Mouse (Mus musculus): ENCODE results near the gene Chst14. TPM values are rescaled to one million over a fixed set of nuclear protein-coding genes. Genes with fewer than 3 reads are reported as not detected.

Chst14 gene
- total and polyA plus RNA-seq, 3 experiments = 4.7 to 8.4 (median 5.1) TPM

DNA sequence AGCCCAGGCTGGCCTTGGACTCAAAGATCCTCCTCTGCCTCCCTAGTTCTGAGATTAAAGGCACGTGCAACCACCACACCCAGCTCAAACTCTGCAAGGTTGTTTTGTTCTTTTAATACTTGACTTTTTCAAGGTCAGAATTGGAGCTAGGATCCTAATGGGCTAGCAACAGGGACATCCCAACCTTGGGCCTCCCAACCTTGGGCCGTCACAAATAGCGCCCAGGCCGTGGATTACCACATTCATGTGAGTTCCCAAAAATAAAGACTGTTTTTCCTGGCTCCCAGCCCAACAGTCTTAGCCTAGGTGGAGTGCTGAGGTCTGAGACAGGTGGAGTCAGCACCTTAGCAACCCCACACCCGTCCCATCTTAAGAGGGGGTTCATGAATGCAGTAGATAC is 44.3 kb upstream of the Chst14 start:
- no peak overlapping the region for H3K4me3 ChIP-seq (replicated peaks in 1 of 3; ENCODE audit: low read depth in 2 of 3, low read length in 2 of 3, poor library complexity in 1 of 3)

DNA sequence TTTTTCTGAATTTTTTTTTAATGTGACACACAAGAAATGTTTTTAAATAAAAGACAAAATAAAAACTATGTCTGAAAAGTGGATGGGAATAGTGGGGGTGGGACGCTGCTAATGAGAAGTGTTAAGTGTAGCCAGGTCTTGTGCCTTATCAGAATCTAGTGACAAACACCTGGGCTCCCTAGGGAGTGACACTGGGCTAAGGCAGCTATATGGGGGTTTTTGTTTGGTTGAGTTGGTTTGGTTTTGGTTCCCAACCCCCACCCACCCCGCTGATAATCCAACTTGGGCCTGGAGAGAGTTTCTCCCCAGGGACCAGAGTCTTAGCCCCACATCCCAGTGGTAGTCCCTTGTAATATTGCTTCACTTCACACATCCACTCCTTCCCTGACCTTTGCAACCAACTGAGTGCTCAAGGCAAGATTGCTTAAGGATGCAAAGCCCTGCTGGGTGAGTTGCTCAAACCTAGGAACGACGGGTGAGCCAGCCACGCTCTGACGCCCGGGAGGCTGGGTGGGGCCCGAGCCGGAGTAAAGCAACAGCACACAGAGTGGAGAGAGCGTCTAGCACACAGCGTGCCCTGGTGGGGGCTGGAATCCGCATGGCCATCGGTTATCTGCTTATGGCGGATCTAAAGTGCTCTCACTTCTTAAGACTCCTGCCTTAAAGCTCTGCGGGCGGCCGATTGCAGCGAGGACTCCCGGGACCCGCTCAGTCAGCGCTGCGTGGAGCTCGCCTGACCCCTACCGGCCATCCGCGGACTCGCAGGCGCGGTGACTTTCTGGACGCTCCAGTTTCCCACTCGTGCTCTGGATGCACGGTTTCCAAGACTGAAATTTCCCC is 43.2 kb upstream of the Chst14 start:
- Histone ChIP-seq H3K79me2 (replicated peaks; ENCODE audit: control insufficient read depth, extremely low read depth, insufficient read depth, poor library complexity, severe bottlenecking) (no peaks in the 10 kb centered on the region), H3K4me3 (replicated peaks in 1 of 3; ENCODE audit: low read depth in 2 of 3, low read length in 2 of 3, poor library complexity in 1 of 3) (peak overlapping the region; percentile 12 to 61 (median 36)), H3K9ac (ENCODE audit: insufficient read depth, low read depth) (peak overlapping the region; percentile 54), H3K9me3 (replicated peaks; ENCODE audit: low read length) (no peaks in the 10 kb centered on the region), H3K27ac (ENCODE audit: insufficient read depth, low read depth) (peak overlapping the region; percentile 59), H3K36me3 (replicated peaks in 1 of 2; ENCODE audit: control insufficient read depth in 1 of 2, insufficient read depth in 1 of 2, low read length in 1 of 2) (peaks cover 2 to 31% of the 10 kb centered on the region in 2 experiments), H3K4me2 (ENCODE audit: insufficient read depth, low read depth, poor library complexity, severe bottlenecking) (peak overlapping the region; percentile 96), H3K27me3 (replicated peaks) (no peaks in the 10 kb centered on the region), H3K4me1 (ENCODE audit: control insufficient read depth in 1 of 2, insufficient read depth in 2 of 2) (peaks cover 16 to 59% of the 10 kb centered on the region in 2 experiments)
- in situ Hi-C loops (cut with MboI; ENCODE audit: low pct_ligation_motif_present, low pct_unique_long_range_greater_than_20kb, low sequenced_read_pairs) = loop anchor here (5.0 to 25.0 kb wide), 3 partner anchors 116 to 396 kb away; partner anchors contain the start of gene Srp14
- TF ChIP-seq JUN (IDR thresholded peaks at IDR 0.05; ENCODE audit: insufficient read depth, low read depth, low read length) (no peak), MAX (IDR thresholded peaks at IDR 0.05; ENCODE audit: low read length) (peak; percentile 23; the same call in 1 of the 2 replicates), HCFC1 (IDR thresholded peaks at IDR 0.05; ENCODE audit: low read depth, low read length) (peak; percentile 6; the same call in 1 of the 2 replicates), MXI1 (IDR thresholded peaks at IDR 0.05; ENCODE audit: low read depth, low read length) (no peak), PAX5 (IDR thresholded peaks at IDR 0.05; ENCODE audit: low read length) (no peak), NRF1 (IDR thresholded peaks at IDR 0.05; ENCODE audit: low read depth, low read length) (no peak), UBTF (IDR thresholded peaks at IDR 0.05; ENCODE audit: low read depth, low read length) (no peak), MAFK (IDR thresholded peaks at IDR 0.05; ENCODE audit: insufficient replicate concordance, low read length) (no peak), JUND (conservative IDR thresholded peaks at IDR 0.05; ENCODE audit: low read depth, low read length) (no peak), IRF4 (IDR thresholded peaks at IDR 0.05; ENCODE audit: low read depth, low read length) (peak; percentile 75), BHLHE40 (IDR thresholded peaks at IDR 0.05; ENCODE audit: low read depth, low read length) (peak; percentile 54), SIN3A (IDR thresholded peaks at IDR 0.05; ENCODE audit: low read length) (no peak), USF2 (conservative IDR thresholded peaks at IDR 0.05; ENCODE audit: low read depth, low read length) (no peak), ELF1 (IDR thresholded peaks at IDR 0.05; ENCODE audit: low read depth, low read length) (no peak; the same call in 1 of the 2 replicates), E2F4 (IDR thresholded peaks at IDR 0.05; ENCODE audit: insufficient replicate concordance, low read depth, low read length) (no peak), TCF12 (IDR thresholded peaks at IDR 0.05; ENCODE audit: low read depth, low read length) (no peak), RAD21 (IDR thresholded peaks at IDR 0.05; ENCODE audit: low read depth, low read length) (peak; percentile 97), ZMIZ1 (IDR thresholded peaks at IDR 0.05; ENCODE audit: low read depth, low read length) (no peak), EP300 (IDR thresholded peaks at IDR 0.05; ENCODE audit: low read length) (peak; percentile 55; the same call in 1 of the 2 replicates), MYC (IDR thresholded peaks at IDR 0.05; ENCODE audit: low read depth, low read length) (peak; percentile 2; the same call in 1 of the 2 replicates), MEF2A (IDR thresholded peaks at IDR 0.05; ENCODE audit: borderline replicate concordance, low read depth, low read length) (0 out of 2 replicates have a peak, but pooled peaks have one; percentile 12), ZC3H11A (IDR thresholded peaks at IDR 0.05; ENCODE audit: low read depth, low read length) (peak; percentile 68), SMC3 (IDR thresholded peaks at IDR 0.05; ENCODE audit: low read depth, low read length) (peak; percentile 89), CHD2 (IDR thresholded peaks at IDR 0.05; ENCODE audit: low read length) (peak; percentile 55), CTCF (conservative IDR thresholded peaks at IDR 0.05 in 1 of 2, IDR thresholded peaks at IDR 0.05 in 1 of 2; ENCODE audit: low read depth in 2 of 2, low read length in 2 of 2) (peak; percentile 89 to 98), KAT2A (IDR thresholded peaks at IDR 0.05; ENCODE audit: insufficient replicate concordance, low read length) (no peak)
- dilution Hi-C loops (cut with MboI; ENCODE audit: extremely low pct_ligation_motif_present, extremely low pct_unique_long_range_greater_than_20kb, low sequenced_read_pairs) = no loop called here
- DNase-seq (ENCODE audit: extremely low read depth) = peak; percentile 79

More for the DNA sequence above, 44.3 kb upstream of the Chst14 start:
- H3K9me3 ChIP-seq (replicated peaks; ENCODE audit: low read length) = no peaks in the 10 kb centered on the region
- H3K27ac ChIP-seq (ENCODE audit: insufficient read depth, low read depth) = no peak overlapping the region
- H3K4me1 ChIP-seq (ENCODE audit: control insufficient read depth in 1 of 2, insufficient read depth in 2 of 2) = peaks cover 11 to 48% of the 10 kb centered on the region in 2 experiments
- no peak for DNase-seq (ENCODE audit: extremely low read depth)
- in situ Hi-C loops (cut with MboI; ENCODE audit: low pct_ligation_motif_present, low pct_unique_long_range_greater_than_20kb, low sequenced_read_pairs) (loop anchor here (5.0 to 25.0 kb wide), 3 partner anchors 115 to 395 kb away; partner anchors contain the start of gene Srp14), dilution Hi-C loops (cut with MboI; ENCODE audit: extremely low pct_ligation_motif_present, extremely low pct_unique_long_range_greater_than_20kb, low sequenced_read_pairs) (no loop called here)
- H3K27me3 ChIP-seq (replicated peaks) = no peaks in the 10 kb centered on the region
- H3K4me2 ChIP-seq (ENCODE audit: insufficient read depth, low read depth, poor library complexity, severe bottlenecking) = no peak overlapping the region
- no peak for TF ChIP-seq RAD21 (IDR thresholded peaks at IDR 0.05; ENCODE audit: low read depth, low read length)
- no peak overlapping the region for H3K9ac ChIP-seq (ENCODE audit: insufficient read depth, low read depth)
- H3K79me2 ChIP-seq (replicated peaks; ENCODE audit: control insufficient read depth, extremely low read depth, insufficient read depth, poor library complexity, severe bottlenecking) = no peaks in the 10 kb centered on the region
- H3K36me3 ChIP-seq (replicated peaks in 1 of 2; ENCODE audit: control insufficient read depth in 1 of 2, insufficient read depth in 1 of 2, low read length in 1 of 2) = peaks cover 12 to 41% of the 10 kb centered on the region in 2 experiments

Measured in CH12.LX (cell line).